Mouse (Mus musculus) mesoderm, embryonic 11.5 days (tissue): Measurements from ENCODE around the gene Col6a2.
A peak's percentile ranks its signal among the peaks of the same experiment; 100 is the strongest.

ENCODE experiments used
- DNase-seq: peaks from one replicate; pipeline ENCODE4 v3.0.0-alpha.2; 2012; ENCODE audit warnings: low read depth, low spot score

Gene Col6a2

DNA sequence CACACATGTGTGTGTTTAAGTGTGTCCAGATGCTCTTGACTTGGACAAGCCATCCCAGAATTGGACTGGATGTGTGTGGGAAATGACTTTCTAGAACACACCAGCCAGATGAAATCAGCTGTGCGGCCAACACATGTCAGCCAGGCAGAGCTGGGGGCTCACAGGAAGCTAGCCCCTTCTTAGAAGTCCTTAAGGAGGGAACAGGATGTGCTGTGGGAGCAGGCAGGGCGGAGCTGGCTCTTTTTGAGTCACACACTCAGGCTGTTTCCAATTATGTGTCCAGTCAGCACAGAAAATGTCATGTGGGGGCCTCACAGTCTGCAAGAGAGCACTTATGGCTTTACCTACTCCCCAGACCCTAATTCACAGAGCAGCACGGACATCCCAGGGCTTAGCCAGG is 12.6 kb upstream of the Col6a2 start:
- no peak for DNase-seq

DNA sequence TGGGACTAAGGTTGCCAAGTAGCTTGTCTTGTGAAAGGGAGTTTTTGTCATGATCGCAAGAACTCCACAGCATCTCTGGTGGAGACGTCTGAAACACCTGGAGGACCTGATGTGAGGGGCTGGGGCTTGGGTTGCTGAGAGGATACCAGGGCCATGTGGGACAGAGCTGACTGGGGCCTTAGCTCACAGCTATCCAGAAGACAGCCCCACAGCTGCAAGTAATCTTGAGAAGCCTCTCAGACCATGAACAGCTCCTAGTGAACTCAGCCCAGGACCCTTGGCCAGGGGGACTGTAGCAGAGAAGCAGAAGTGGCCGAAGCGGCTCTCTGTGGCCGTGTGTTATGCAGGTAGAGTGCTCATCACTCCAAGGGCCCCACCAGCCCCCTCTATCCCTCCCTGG is 11.2 kb upstream of the Col6a2 start:
- DNase-seq, result no peak

DNA sequence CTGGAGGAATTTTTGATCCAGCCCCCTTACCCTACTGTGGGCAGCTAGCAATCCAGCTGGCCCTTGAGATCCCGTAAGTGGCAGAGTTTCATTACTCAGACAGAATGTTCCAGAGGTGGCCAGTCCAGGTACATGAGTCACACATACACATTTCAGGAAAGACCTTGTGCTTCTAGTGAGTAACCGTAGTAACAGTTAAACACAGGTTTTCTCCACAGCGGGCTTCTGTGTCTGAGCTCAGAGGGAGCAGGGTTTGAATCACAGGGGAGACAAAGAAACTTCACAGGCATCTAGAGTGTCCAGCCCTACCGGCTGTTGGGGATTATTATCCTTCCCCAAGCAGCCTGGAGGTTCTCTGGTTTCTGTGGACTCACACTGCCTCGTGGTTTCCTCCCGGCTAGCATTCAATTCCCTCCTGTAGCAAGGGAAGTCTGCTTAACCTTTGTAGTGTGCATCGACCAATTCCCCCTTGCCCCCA is 10.7 kb upstream of the Col6a2 start:
- DNase-seq, result no peak

DNA sequence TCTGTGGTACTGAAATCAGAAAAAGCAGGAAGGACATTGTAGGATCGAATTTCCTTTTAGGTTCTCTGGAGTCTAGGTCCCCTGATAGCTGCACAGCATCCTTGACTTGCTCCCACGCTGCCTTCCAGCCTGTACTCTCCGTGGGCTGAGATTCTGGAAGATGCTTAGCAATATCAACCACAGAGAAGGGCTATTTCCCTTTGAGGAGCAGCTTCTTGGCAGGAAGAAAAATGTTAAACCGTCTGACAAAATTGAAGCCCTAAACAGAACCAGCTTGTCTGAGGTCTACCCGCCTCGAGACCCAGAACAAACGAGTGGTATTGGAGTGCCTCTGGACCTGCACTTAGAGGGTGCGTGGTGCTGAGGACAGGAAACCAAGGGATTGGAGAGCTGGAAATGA is 9.2 kb upstream of the Col6a2 start:
- DNase-seq, result no peak

DNA sequence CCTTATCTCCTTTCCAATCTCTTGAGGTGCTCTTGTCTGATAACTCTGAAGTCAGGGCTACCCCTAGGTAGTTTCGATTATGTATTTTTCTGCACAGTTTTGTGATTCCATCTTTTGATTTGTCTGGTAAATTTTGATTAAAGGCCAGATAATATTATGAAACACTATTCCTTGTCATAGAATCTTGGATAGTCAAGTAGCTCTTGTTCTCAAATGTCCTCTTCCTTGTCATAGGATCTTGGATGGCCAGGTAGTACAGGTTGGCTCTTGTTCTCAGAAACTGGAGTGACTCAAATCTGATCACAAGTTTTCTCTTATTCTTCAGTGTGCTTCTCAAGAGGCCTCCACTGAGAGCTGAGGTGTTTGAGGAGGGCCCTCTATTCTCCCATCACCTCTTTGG is 7.2 kb upstream of the Col6a2 start:
- DNase-seq, result no peak

DNA sequence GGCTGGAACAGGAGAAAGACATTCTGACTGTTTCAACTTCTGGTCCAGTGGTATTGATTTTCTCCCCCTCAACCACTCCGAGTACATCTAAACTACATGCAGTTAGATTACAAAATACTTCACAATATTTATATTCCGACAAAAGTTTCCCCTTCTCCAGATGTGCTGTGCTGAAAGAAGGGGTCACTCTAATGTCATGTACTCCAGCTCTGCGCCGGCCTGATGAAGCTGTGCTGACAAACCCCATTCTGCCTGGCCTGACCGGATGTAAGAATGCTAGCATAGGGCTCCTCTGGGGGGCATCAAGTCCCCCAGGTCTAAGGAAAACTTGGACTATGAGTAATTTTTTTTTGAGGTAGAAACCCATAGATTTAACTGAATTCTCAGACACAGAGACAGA is 4.3 kb upstream of the Col6a2 start:
- DNase-seq, result no peak

DNA sequence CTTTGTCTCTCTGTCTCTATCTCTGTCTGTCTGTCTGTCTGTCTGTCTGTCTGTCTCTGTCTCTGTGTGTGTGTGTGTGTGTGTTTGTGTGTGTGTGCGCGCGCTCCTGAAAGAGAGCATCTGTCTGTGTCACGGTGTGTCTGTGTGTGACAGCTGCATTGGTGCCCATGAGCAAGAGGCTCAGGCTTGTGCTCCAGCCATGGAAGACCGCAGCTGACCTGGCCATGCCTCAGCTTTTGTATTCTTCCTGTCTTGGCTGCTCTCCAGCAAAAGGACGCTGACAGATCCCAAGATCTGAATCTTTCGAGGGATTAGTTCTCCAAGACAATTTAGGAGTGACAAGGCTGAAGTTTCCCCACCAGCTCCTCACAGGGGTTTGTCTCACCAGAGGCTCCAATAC is 1.5 kb upstream of the Col6a2 start:
- DNase-seq, result no peak

DNA sequence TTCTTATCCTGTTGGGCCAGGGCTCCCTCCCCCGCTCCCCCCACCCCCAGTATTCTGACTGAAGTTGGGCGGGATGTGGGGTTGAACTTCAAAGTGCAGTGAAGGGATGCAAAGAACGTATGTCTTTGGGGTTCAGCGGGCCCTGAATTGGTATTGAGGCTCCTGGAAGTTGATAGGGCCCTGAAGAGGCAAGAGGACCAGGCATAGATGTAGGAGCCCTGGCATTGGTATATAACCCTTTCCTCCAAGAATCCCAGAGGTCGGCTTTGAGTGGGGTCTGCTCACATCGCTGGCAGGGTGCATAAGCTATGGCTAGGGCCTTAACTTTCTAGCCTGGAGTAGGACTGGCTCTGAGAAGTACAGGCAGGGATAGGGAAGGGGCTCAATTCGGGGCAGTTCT is 304 bp upstream of the Col6a2 start:
- DNase-seq, result no peak

DNA sequence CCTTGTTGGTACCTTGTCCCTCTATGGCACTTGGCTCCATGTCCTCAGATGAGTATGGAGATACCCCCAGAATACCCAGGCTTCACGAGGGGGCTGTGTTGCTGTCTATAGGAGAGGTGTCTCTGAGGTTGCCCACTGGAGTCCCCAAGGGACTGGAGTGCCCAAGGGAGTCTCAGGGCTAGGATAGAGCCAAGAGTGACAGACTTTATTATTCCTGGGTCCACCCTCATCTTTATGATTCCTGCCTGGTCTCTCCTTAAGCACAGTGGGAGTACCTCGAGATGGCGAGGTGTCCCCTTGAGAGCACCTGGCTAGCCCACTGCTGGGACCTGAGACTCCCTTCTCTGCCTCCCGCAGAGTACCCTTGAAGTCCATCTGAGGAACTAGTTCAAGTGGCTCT is 1.0 kb downstream of the Col6a2 start:
- no peak for DNase-seq

DNA sequence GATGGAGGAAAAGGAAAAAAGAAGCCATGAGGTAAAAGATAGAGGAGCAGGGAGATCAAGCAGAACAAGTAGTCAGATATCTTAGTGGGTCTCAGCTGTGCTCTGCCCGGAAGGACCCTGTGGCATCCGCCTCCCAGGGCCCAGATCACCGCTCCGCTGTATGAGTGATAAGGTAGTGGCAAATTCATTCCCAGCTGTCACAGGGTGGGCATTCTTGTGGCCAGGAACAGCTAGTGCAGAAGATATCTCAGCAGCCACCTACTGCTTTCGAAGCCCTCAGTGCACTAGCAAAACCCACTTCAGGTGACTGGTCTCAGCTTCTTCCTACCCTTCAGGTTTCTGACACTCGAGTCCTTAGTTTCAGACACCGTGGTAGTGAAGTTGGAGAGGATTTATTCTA is 11.0 kb downstream of the Col6a2 start:
- no peak for DNase-seq

DNA sequence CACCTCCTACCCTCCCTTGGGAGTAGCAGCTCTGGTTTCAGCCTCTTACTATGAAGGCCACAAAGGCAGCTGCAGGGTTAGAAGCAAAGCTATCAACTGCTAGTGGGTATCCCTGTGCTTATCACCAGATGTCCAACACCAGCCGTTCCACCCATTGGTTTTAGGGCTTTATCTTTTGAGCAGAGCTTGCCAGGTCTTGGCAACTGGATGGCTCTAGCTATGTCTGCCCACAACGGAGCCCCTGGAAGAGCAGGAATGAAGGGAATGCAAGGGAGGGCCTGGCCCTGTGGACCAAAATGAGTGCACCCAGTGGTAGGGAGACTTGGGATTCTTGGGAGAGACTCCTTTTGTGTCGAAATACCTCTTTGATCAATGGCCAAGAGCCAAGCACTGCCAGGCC is 20.7 kb downstream of the Col6a2 start:
- DNase-seq, result no peak

DNA sequence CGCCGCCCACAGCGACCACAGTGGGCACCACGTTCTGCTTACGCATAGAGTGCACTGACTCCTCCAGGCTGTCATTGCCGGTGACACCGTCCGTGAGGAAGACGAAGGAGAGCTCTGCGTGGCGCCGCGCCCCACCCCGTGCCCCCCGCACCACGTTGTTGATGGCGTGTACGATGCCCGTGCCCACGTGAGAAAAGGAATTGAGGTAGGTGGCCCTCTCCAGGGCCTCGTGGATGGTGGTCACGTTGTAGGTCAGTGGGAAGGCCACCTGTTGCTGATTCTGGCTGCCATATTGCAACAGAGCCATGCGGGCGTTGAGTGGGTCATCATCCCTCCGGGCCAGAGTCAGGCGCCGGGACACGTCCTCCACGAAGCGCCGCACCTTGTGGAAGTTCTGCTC is 27.1 kb downstream of the Col6a2 start:
- DNase-seq, result no peak

DNA sequence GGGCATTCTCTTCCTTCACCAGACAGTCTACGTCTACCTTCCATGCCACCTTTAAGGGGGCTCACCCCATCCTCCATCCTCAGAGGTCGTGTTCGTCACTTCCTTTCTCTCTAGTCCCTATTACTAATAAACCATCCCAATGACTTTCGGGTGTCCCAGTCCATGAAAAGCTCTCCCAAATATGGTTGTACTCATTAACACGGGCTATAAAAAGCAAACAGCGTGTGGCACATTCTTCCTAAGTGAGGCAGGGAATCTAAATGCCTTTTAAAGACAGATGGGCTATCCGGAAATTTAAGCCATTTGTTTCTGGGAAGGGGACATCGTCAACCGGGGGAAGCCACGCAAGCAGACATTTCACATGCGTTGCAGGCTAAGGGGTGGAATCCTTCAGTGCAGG is 33.2 kb downstream of the Col6a2 start:
- DNase-seq, result no peak

DNA sequence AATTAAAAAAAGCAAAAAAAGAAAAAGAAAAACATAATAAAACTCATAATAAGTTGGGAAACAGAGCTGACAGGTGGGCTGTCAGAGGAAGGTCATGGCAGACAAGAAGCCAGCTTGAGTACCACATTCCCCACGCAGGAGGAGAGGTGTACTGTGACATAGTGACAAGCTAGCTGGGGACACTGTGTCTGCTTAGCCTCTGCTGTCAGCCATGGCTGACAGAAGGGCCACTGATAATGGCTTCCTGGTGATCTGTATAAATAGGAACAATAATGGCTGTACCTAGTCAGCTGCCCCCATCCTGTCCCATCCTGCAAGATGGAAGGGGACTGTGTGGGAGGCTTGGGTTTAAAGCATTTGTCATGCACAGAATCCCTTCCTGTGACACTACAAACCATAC is 37.2 kb downstream of the Col6a2 start:
- peak; percentile 5 for DNase-seq

DNA sequence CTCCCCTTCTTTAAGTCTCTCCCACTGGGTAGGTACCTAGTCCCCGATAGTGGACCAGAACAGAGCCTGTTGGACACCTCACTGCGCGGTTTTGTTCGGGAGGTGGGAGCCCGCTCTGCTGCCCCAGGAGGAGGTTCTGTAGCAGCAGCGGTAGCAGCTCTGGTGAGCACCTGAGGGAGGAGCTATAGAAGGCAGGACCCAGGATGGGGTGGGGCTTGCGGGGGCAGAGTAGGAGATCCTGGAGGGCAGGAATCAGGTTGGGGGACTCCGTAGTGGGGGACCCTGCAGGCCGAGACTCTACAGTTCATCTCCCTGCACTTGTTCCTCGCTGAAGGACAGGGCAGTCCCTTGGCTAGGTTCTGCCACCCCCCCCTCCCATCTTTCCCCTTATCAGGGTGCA is 39.3 kb downstream of the Col6a2 start:
- DNase-seq, result no peak

DNA sequence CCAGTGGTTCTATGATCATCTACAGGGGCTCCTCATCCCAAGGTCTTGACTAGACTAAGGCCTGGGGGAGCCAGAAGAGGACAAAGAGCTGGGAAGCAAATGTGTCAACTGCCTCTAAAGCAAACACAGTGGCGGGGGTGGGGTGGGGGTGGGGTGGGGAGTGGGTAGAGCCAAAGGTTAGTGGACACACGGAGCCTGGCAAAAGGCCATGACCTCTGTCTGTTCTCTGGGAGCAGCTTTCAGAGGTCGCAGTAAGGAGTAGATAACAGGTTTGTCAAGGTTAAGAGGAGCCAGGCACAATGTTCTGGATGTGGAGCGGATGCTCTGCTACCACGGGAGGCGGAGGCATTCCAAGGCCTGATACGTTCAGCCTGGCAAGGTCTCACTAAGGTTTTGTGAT is 46.5 kb downstream of the Col6a2 start:
- DNase-seq, result no peak

DNA sequence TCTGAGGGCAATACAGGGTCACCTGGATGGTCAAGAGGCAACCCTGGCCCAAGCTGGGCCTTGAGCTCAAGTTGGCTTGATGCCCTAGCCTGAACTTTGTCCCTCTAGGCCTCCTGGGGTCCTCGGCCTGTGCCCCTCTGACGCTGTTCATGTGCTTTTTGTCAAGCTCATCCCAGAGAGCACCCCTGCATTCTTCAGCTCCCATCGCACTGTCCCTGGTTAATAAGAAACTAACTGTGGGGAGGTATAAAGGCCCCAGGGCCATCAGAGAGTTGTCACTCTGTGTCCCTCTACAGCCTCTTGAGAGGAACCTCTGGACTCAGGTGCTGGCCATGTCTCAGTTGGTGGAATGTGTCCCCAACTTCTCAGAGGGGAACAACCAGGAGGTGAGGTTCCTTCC is 48.1 kb downstream of the Col6a2 start, which contains the start of gene Ftcd:
TSS of gene Ftcd (plus strand) at position 275 of the 400 bp plus-strand sequence.
- no peak for DNase-seq

DNA sequence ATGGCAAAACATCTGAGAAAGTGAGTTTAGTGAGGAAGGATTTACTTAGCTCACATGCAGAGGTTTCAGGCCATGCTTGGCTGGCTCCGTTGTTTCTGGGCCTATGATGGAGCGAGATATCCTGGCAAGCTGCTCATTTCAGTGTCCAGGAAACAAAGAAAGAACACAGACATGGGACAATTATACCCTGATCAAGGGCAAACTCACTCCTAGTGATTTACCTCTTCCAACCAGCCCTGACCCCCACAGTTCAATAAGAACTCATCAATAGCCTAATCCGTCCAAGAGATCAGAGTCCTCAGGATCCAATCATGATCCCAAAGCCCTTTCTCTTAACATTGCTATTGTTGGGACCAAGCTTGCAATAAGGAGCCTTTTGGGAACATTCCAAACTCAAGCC is 51.3 kb downstream of the Col6a2 start:
- DNase-seq, result no peak

DNA sequence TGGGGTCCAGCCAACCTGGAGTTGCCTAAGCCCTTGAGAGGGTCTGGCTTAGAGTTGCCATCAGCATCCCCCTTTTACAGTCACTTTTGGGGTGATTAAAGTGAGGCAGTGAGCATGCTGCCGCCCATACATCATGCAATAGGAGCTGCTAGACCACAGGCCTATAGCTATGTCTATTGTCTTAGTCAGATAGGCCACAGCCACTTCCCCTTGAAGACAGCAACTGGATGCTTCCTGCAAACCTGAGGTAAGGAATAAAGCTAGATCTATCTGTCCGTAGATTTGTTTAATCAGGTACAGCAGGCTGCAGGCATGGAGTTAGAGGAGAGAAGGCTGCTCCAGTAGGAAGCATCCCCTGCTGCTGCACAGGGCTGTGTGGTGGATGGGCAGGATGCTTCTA is 52.4 kb downstream of the Col6a2 start:
- no peak for DNase-seq

DNA sequence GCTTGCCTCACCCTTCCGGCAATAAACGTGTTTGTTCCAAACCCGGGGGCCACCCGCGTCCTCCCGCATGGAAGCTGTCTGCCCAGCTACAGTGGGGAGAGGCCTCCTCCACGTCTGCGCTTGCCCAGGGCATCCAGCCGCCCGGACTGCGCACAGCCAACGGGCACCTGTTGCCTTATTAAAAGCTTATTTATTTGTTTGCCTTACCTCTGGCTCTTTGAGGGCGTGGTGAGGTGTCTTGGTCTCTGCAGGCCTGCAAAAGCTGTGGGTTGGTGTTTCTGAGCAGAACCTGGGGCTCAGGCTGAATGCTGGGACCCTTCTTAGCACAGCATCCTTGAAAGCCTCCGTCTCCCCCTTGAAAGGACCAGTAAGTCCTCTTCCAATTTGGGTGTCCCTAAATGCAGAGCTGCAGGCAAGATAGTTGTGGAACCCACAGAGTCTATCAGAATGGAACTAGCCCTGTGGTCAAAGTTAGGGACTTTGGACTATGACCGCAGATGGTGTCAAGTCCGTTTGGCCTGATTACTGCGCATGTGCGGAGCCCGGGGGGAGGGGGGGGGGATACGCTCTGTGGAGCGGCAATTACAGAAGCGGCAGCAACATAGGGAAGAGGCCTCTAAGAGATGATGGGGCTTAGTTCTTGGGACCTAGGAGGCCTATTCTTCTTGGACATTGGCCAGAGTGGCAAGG is 53.3 kb downstream of the Col6a2 start:
- DNase-seq, result no peak

DNA sequence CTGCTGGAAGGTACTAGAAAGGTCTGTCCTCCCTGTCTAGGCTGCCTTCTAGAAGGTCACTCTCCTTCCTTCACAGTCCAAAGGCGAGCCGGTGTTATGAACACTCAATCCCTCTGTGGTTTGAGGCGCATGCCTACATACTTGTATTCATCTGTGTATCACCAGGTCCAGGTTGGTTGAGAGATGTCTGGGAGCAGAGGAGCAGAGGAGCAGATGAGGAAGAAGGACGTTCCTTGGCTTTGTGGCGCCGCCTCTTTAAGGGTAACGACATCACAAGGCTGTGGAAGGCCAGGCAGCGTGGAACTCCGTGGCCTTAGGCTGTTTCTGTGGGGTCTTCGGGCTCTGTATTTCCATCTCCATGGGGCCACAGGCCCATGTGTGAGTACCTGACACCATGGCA is 61.5 kb downstream of the Col6a2 start, which contains the start of gene Spatc1l:
TSS of gene Spatc1l (plus strand) at position 301 of the 400 bp plus-strand sequence.
- DNase-seq, result no peak

DNA sequence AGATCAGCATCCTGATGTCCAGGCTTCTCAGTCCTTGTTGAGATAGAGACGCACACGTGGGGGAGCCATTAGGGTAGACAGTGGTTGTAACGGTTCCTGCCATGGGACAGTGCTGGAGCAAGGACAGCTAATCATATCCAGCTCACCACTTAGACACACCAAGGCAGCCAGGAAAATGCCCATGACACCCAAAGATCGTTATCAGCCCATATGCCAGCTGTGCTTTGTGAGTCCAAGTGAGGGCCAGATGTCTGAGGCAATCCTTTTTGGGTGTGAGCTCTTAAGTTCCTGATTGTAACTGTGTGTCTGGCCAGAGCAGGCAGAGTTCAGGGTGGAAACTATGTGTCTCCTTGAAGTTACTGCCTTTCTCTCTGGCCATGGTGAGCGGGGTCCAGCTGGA is 69.4 kb downstream of the Col6a2 start:
- no peak for DNase-seq

DNA sequence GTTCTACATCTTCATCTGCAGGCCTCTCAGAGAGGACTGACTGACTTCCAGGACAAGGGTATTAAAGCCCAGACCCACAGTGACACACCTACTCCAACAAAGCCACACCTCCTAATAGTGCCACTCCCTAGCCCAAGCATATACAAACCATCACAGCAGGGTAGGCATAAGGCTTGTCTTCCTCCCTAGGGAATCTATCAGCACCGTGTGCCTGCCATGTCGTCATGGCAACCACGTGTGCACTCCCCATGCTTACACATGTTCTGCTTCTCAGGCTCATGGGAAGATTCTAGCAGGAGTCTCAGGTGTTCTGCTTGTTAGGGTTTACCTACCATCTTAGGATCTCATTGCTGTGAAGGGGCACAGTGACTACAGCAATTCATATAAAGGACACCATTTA is 71.9 kb downstream of the Col6a2 start:
- DNase-seq, result peak; percentile 3

DNA sequence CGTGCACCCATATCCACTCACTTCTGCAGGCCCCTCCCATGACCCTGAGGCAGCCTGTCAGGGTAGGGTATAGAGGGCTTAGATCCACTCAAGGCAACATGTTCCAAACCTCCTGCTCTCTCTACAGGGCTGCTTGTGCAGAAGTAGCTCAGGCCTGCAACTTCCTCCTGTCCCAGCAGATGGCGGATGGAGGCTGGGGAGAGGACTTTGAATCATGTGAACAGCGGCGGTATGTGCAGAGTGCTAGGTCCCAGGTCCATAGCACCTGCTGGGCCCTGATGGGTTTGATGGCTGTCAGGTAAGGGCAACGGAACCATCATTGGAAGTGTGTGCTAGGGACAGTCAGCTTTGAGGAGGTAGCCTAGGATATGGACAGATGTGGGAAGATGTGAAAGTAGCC is 73.0 kb downstream of the Col6a2 start:
- peak; percentile 2 for DNase-seq
